Mouse (Mus musculus) left cerebral cortex, adult 9 months (tissue): ENCODE measurements around the gene Tcaf2.
A peak's percentile ranks its signal among the peaks of the same experiment; 100 is the strongest.

Source experiments
- DNase-seq, 2 experiments: peaks; one replicate each; pipeline ENCODE4 v3.0.0; 2022; ENCODE audit warnings: low spot score in 2 of 2

Gene Tcaf2

DNA sequence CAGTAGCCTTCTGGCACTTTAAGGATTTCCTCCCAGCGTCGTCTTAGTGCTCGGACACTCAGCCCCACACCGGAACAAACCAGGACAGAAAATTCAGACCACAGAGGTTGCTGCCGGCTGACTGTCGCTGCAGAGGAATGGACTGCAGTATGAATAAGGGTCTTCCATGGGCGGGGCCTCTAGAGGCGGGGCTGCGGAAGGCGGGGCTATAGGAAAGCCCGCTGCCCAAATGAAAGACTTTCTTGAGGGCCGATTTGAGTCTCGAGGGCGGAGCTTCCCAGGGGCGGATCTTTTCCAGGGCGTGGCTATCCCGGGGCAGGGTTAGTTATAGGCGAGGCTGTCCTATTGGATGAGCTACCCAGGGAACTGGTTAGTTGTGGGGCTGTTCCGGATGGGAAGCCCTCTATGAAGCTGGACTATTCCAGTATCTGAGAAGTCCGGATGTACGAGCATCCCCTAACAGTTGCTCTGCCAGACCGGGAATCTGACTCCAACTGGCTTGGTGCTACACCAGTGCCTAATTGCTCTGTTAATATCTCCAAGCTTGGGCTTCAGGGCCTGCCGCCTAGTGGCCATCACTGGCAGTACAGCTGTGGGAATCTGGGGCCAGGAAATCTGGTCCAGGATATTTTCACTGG, at the start of gene Tcaf2:
Gene Tcaf2, minus strand, starts transcription at position 343 of the 638 bp plus-strand sequence.
- peak in 1 of 2 experiments; percentile 60 for DNase-seq

DNA sequence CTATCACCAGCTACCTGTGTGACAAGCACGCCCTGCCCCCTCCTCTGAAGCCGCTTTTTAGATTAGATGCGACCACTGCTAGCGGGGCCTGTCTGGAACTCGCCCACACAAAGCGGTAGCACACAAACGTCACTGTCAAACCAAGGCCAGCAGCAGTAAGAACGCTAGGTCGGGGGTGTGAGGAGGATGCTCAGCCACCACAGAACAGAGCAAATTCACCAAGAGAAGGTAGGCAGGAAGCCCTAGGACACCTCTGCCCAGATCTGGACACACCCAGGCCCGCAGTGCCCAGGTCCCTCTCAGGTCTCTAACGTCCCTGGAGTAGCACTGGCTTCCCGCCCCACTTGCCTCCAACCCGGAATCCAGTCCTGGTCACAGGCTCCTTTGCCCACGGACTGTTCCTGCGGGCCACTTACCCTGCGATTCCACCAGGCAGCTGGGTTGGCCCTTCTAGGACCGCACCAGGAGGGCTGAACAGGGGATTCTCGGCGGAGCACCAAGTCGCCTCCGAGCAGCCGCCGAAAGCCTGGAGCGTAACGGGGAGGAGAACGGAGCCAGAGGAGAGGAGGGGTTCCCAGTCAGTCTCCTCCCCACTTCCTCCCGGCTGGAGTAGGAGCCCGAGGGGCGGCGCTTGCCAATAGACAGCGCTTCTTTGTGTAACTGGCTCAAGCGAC, 47.6 kb upstream of the Tcaf2 start:
- peak; percentile 54 to 87 for DNase-seq

DNA sequence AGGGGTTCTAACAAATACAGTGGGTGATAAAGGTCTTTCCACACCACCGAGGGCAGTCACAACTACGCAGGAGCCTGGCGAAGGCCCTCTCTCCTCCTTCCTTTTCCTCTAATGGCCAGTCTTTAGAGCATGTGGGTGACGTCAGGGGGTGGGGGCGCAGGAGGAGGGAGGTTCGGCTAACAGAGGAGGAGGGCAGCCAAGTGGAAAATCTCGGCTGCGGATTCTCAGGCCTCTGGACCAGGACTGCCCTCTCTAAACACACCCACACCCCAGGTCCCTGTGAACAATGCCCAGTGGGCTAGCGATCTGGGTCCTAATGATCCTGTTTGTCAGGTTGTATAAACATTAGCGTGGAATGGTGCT, 47.1 kb upstream of the Tcaf2 start:
- peak; percentile 44 to 74 for DNase-seq

DNA sequence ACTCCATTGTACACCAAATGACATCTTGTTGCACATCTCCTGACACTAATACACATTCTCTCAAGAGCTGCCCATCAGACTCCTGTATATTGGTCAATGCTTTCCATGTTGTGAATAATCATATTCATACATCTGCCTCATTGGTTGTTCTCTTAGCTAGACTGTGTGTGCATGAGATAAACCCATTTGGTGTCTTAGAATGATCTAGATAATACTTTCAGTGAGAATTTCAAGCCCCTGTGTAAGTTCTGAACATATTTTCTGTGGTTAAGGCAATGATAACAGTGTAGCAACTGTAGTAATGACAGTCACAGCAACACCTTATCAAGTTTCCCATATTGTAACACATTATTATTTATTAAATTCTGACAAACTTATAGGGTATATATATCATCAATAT, 44.7 kb upstream of the Tcaf2 start:
- DNase-seq, result no peak

DNA sequence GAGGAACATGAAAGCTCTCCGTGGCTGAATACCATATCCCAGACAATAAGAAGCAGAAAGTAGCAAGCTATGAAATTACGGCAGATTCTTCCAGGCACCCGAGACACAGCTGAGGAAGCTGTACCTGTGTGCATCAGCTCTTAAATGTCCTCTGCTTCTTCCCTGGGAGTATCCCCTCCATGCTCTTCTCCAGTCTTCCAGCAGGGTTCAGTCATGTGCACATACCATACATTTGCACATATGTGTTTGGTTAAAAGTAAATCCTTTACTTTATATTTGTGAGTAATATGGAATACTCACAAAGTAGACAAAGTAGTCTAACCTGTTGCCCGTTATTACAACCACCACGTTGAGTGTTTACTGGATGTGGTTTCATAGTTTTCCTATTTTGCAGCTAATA, 42.9 kb upstream of the Tcaf2 start:
- DNase-seq, result no peak

DNA sequence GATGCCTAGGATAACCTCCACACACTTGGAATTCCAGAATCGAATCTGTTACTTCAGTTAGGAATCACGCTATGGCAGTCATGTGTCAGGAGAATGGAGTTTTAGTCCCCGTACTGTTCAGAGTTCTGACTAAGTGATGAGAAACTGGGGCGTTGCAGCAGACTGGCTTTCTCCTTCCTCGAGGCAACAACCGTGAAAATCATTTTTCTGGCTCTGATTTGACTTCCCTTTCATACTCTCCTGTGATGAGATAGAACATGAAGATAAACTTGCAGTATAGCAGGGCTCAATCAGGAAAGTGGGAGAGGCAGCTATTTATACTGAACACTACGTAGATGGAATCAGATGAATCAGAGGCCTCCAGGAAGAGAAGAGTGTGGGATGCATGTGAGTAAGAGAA, 35.0 kb upstream of the Tcaf2 start:
- peak in 1 of 2 experiments; percentile 28 for DNase-seq

DNA sequence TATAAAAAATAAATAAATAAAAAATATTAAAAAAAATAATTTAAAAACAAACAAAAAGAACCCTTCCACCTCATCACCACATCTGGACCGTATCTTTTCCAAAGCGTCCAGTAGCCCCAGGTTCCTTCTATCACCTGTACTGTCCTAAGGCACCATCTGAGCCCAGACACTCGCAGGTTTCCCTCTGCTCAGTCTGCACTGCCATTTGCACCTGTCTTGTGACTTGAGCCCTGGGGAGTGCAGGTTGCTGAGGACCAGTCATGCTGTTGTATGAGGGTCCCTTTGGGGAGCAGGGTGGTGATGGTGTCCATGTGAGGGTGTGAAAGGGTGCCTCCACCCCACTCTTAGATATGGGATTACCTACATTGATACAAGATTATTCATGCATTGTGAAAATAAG, 31.0 kb upstream of the Tcaf2 start:
- DNase-seq, result no peak

DNA sequence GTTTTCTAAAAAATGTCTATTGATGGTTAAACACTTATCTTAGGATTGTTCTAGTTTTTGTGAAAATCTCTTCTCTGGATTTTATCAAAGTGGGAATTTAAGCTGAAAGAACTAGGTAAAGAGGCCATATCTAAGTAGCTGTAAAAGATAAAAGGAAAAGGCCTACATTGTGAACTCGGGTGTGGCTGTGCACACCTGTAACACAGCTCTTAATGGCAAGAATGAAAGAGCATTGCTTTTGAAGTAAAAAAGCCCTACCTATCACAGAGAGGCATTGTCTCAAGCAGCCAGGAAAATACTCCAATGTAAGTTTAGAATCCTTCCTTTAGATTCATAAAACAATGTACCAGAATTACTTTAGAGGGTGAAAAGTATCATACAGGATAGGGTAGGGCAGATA, 26.7 kb upstream of the Tcaf2 start:
- DNase-seq, result no peak

DNA sequence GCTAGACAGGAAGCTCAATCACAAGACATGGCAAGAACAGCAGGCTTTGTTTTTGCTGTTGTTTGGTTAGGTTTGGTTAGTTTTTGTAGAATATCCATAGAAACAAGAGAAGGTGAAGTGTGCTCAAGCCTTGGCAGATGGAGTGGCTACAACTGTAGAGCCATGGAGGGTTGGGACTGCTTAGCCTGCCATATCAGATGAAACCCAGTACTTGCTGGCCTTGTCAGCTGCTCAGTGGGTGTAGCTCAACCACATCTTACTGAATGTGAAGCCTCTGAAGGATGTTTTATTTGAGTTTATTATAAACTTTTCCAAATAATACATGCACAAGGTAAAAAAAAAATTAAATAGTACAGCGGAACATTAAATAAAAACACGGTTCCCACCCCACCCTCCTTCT, 22.7 kb upstream of the Tcaf2 start:
- no peak for DNase-seq

DNA sequence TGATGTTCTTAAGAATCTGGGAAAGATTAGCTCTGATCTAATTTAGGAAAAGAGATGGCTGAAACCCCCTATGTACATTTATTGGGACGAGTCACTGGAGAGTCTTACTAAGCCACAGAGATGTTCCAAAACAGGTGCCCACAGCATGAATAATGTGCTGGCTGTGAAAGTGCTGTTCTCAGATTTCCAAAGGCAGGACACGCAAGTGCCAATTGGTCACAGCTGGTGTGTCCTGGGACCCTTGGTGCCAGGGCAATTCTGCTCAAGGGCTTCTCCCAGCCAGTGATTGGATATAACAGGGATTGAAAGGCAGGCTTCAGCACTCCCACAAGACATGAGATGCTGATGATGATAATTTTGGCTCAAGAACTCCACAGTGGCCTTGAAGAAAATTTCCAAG, 16.7 kb upstream of the Tcaf2 start:
- DNase-seq, result no peak

DNA sequence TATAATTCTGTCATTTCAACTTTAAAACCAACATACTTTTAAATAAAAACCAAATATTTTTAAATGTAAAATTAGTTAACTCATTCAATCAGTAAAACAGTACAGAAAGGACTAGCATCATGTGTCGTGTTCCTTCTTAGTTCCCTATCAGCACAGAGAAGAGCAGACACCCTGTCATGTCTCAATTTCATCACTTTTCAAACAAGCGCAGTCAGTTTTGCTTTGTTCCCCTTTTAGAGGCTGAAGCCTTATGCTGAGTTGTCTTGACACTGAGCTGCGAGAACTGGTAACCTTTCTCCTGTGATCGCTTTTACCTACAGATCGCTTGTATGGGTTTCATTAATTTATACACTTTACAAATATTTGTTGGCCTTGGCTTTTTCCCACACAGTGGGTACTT, 10.7 kb downstream of the Tcaf2 start:
- DNase-seq, result no peak

DNA sequence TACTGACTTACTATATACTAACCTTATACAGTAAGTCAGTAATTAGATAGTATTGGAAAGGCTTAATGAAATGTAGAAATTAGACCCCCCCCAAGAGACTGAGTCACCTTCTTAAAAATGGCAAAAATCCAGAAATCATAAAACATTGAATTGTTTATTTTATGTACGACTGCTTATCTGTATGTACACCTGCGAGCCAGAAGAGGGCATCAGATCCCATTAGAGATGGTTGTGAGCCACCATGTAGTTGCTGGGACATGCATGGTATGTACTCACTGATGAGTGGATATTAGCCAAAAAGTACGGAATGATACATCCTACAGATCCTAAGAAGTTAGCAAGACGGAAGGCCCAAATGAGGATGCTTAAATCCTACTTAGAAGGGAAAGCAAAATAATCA, 13.7 kb downstream of the Tcaf2 start:
- no peak for DNase-seq

DNA sequence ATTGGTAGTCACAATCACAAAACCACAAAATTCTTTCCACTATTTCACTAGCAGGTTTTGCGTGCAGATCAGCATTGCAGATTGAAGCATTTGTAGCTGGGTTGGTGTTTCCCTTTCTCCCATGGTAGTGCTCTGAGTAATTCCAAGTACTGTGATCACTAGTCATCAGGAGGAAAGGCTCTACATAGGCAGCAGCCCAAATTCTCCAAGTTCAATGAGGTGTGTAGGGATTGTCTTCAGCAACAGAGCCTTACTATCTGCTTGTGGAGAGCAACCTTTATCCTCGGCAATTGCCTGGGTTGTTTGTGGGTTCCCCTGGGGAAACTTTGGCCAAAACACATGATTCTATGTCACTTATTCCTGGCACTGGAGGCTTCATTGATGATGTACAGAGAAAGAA, 28.1 kb downstream of the Tcaf2 start:
- DNase-seq, result no peak

DNA sequence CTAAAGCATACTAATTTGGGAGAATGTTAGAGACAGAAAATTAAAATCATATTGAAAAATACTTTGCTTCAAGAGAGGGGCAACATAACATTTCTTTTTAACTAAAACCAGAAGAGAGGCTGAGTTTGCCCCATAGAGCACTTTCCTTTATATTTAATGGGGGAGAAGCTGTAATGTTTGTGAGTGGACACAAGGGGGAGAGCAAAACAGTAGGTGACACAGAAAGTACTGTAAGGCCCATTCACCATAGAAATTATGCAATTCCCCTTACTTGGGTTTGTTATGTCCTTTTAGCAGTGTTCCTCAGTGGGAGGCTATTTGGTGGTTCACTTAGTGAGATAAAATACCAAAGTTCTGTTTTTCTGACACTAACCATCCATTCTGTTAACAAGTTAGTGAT, 32.8 kb downstream of the Tcaf2 start:
- DNase-seq, result peak in 1 of 2 experiments; percentile 8

DNA sequence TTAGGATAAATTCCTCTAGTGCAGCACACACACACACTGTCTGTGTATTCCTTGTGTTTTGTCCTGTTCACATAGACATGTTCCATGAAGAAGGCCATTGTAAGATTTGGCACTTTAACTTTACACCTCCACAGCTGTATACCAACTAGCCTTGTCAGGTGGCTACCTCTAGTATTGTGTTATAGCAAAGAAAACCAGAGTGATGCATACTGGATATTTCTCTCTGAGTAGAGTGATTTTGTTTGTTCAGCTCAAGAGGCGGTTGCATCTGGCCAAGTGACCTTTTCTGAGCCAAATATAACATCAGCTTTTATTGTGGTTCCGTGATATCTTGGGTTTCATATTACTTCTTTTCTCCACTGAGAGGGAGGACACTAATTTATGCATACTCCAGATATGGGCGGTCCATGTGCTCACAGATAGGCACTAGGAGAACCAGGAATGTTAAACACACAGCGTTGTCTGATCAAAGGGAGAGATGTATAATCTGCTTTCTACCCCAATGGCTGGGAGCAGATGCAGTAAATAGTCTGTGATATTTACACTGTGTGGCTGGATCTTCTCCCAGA, 34.0 kb downstream of the Tcaf2 start:
- DNase-seq, result no peak

DNA sequence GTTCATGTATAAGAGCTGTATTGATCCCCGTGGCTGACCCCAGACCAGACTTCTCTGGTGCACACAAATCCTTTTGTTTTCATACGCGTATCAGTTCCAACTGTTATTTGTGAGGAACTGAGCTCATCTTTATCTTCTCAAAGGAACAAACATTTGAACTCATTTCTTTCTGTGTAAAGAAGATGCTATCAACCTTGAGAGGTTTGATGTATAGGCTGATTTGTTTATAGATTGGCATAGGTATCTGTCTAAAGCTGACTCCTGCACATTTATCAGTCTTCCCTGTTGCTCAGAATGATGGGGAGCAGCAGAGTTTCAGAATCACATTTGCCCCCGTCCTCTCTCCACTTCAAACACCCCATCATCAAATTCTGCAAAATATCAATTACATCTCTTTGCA, 47.5 kb downstream of the Tcaf2 start, which contains the start of gene Tcaf3:
Gene Tcaf3, minus strand, starts transcription at position 101 of the 400 bp plus-strand sequence.
- no peak for DNase-seq

DNA sequence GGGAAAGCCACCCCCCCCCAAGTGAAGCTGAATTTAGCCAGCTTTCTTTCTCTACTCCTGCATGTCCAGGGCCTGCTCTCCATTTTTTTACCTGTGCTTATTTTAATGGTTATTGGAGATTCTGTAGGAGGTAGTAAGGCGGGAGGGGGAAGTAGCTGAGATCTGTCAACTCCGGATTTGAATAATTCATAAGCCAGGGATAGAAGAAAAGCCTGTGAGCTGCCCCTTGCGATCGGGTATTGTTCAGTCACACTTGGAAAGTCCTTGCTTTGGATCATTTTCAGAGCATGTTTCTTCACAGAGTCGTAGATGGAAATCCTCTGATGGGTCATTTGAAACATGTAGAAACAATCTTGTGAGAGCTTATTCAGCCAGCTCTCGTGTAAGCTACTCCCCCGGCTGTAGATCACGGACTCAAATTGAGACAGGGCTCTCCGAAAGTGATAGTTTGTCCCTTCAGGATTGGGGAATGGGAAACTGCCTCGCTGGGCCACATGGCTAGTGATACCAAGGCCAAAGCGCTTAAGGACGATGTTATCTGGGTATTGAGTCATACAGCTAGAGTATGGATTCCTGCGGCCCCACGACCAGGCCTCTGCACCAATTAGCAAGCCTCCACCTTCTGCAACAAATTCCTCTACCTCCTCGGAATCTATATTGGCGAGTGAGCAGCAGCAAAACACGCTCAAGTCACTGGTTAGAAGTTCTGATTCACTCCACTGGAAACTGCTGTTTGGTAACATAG, 51.7 kb downstream of the Tcaf2 start:
- no peak for DNase-seq

DNA sequence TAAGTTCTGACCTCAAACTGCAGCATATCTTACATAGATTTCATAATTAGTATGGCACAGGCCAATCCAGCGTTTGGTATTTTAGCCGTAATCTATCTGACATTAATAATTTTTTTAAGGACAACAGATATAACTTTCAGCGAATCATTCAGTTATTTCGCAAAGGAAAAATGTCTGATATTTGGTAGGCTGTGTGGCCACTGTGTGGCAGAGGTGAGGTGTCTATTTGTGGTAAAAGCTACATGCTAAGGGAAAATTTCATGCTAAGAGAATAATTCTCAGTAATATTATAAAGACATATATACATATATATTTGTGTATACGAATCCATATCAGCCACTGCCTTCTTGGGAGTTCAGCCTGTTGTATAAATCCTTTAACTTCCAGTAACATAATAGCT, 58.5 kb downstream of the Tcaf2 start:
- DNase-seq, result no peak

DNA sequence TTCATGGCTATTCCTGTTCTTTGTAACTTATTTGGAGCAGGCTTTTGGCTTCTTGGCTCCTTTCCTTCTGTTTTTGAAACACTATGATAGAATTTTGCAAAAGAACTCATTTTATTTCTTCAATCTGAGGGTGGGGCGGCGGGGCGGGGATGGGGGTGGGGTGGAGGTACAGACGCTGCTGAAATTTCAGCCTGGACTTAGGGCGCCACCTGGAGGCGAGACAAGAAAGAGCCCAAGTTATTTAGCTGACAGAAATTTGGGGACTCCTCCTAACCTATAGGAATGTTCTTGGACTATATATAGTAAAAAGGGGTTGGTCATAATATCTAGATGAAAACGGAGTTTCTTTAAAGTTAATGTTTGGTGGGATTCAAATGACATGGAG, 61.6 kb downstream of the Tcaf2 start:
- peak in 1 of 2 experiments; percentile 52 for DNase-seq

DNA sequence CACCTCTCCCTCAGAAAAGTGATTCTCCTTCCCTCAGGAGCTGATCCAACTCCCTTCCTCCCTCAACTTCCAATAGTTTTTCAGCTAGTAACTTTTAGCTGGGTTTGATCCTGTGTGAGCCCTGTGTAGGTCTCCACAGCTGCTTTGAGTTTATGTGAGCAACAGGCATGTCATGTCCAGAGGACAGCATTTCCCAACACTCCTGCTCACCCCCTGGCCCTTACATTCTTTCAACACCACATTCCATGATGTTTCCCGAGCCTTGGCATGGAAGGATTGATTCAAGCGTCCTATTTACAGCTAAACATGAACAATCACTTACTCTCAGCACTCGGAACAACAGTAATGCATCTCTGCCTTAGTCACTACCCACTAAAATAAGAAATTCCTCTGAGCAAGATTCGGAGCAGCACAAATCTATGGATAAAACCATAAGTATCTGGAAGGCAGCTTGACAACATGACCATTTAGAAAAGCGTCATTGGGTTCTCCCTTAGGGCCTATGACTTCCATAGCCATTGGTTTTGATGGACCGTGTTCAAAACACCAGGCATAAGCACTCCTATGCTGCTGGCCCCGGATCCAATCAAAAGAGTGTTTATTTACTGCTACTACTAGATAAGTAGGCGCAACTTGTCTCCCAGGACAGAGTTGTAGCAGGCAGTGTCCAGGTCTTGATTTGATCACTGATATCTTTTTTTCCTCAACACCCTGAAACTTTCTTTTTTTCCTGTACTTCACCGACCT, 62.1 kb downstream of the Tcaf2 start:
- no peak for DNase-seq

DNA sequence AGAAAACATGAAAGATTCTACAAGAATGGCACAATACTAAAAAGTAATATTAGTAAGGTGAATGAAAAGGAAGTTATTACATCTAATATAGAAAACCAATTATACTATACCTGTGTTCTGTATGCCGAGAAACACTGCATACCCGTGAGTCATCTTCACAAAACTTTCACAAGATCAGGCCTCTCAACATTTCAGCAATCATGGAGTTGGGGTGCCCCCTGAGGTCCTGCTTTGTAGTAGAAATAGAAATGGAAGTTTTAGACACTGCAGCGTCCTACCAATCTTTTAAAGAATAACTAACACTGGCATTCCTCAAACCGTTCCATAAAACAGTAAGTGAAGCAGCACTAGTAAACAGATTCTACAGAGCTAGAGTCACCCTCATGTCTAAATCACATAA, 66.4 kb downstream of the Tcaf2 start:
- no peak for DNase-seq

DNA sequence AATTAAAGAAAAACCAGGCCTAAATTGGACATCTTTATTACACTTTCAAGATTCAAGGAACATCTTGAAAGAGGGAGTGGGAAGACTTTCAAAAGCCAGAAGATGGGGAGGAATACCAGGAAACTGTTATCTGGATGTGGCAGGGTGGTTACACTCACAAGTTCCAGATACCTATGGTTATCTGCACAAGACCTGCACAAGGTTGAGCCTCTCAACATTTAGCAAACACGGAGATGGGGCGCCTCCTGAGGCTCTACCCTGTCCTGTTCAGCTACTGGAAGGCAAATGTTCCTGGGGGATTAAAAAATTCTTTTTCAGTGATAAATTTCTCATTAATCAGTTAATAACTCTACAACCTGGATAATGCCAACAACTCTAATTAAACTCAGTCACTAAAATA, 67.6 kb downstream of the Tcaf2 start:
- DNase-seq, result no peak
